ENCODE assay signal across 14 mouse cellular contexts in genomic region chr11:121559527-121560293, GRCm38 (mm10). TPM values are rescaled to one million over a fixed set of nuclear protein-coding genes. Genes with fewer than 3 reads are reported as not detected.
DNase-seq lines count a peak whose midpoint lies in the region; ATAC-seq and TF ChIP-seq lines count a peak whose summit lies in the region.
"Had no signal": no experiment of that assay in that cellular context is flagged by ENCODE, and none has a peak within 500 bp of the region (broad histone marks: within the 10 kb centered on the region; RNA-seq: fewer than 3 reads in every experiment).

No protein-coding gene starts in this region.

- H3K27ac ChIP-seq in neural tube, embryonic 15.5 days (replicated peaks) = no peak overlapping the region
- no peak overlapping the region for H3K27ac ChIP-seq in hindbrain, postnatal 0 days
- H3K27ac ChIP-seq: heart, embryonic 13.5 days; hindbrain, embryonic 15.5 days; midbrain, embryonic 12.5 days had no signal

- H3K9me3 ChIP-seq in neural tube, embryonic 15.5 days (replicated peaks) = no peaks in the 10 kb centered on the region
- H3K9me3 ChIP-seq in hindbrain, postnatal 0 days (ENCODE audit: low read length) = no peaks in the 10 kb centered on the region
- H3K9me3 ChIP-seq: heart, embryonic 13.5 days; hindbrain, embryonic 15.5 days; midbrain, embryonic 12.5 days had no signal

- no peaks in the 10 kb centered on the region for H3K4me1 ChIP-seq in neural tube, embryonic 15.5 days
- H3K4me1 ChIP-seq in hindbrain, postnatal 0 days (ENCODE audit: insufficient read depth, low read length) = no peaks in the 10 kb centered on the region
- H3K4me1 ChIP-seq: heart, embryonic 13.5 days; hindbrain, embryonic 15.5 days; midbrain, embryonic 12.5 days had no signal

- WGBS in neural tube, embryonic 15.5 days = 89% methylated on average over 4 of the region's 4 CpGs
- 89% methylated on average over 4 of the region's 4 CpGs for WGBS in hindbrain, postnatal 0 days

- no peaks in the 10 kb centered on the region for H3K27me3 ChIP-seq in neural tube, embryonic 15.5 days (replicated peaks)
- no peaks in the 10 kb centered on the region for H3K27me3 ChIP-seq in hindbrain, postnatal 0 days (ENCODE audit: insufficient read depth, low read length)
- H3K27me3 ChIP-seq: heart, embryonic 13.5 days; hindbrain, embryonic 15.5 days; midbrain, embryonic 12.5 days had no signal

- peaks cover 12% of the 10 kb centered on the region; the same call in 1 of the 2 replicates for H3K36me3 ChIP-seq in neural tube, embryonic 15.5 days
- no peaks in the 10 kb centered on the region; the same call in 1 of the 2 replicates for H3K36me3 ChIP-seq in hindbrain, postnatal 0 days (ENCODE audit: insufficient read depth, low read length)
- H3K36me3 ChIP-seq: midbrain, embryonic 12.5 days had no signal

- no peak overlapping the region for H3K4me2 ChIP-seq in neural tube, embryonic 15.5 days
- H3K4me2 ChIP-seq in hindbrain, postnatal 0 days (ENCODE audit: low read depth, low read length) = no peak overlapping the region
- H3K4me2 ChIP-seq: heart, embryonic 13.5 days; hindbrain, embryonic 15.5 days; midbrain, embryonic 12.5 days had no signal

- TF ChIP-seq CTCF in hindbrain, postnatal 0 days (IDR thresholded peaks at IDR 0.05; ENCODE audit: low read depth) = no peak

- no peak overlapping the region for H3K9ac ChIP-seq in neural tube, embryonic 15.5 days (replicated peaks)
- no peak overlapping the region for H3K9ac ChIP-seq in hindbrain, postnatal 0 days (replicated peaks; ENCODE audit: low read length)
- H3K9ac ChIP-seq: heart, embryonic 13.5 days; hindbrain, embryonic 15.5 days; midbrain, embryonic 12.5 days had no signal

- DNase-seq in neural tube, embryonic 10.5 days (ENCODE audit: extremely low spot score, low spot score) = peak; percentile 7
- peak; percentile 84 for DNase-seq in induced T-regulatory cell, adult 2 months (ENCODE audit: low read depth)
- DNase-seq in thymus, postnatal 36 days = peak; percentile 76 to 84
- no peak for DNase-seq in layer of hippocampus, adult 9-11 months
- no peak for DNase-seq in urinary bladder, postnatal 10 days (ENCODE audit: low spot score)
- DNase-seq in hindbrain, postnatal 0 days (ENCODE audit: low spot score) = no peak
- DNase-seq: cerebellum, postnatal 14 days; kidney, postnatal 14 days; lung, adult 2 months had no signal

- no peak overlapping the region for H3K4me3 ChIP-seq in neural tube, embryonic 15.5 days (replicated peaks)
- no peak overlapping the region for H3K4me3 ChIP-seq in hindbrain, postnatal 0 days (ENCODE audit: low read length)
- H3K4me3 ChIP-seq: heart, embryonic 13.5 days; hindbrain, embryonic 15.5 days; midbrain, embryonic 12.5 days had no signal

- no peak for ATAC-seq in neural tube, embryonic 15.5 days (ENCODE audit: low FRiP score)
- peak; percentile 93 for ATAC-seq in megakaryocyte-erythroid progenitor cell, adult 5-6 weeks (replicated peaks; ENCODE audit: low FRiP score, low TSS enrichment, poor library complexity, severe bottlenecking)
- no peak for ATAC-seq in hindbrain, postnatal 0 days

RNA-seq across cellular contexts. Expression of gene Zfp750, which starts 40.6 kb away (rescaled TPM):
- polyA plus RNA-seq in neural tube, embryonic 15.5 days (2015; fragmentation: Nextera tagmentation; extraction: Ambion mirVana) = 0.40 and 0.79 TPM in 2 replicates
- not detected in 2 replicates for total RNA-seq in megakaryocyte-erythroid progenitor cell, adult 5-6 weeks (2014; fragmentation: Nextera tagmentation)
- total RNA-seq in megakaryocyte-erythroid progenitor cell, adult 5-6 weeks (2017) = 0.66 TPM in 1 of 2 replicates, not detected in the other
- total RNA-seq in hindbrain, postnatal 0 days (2014; rRNA removed) = 0.05 TPM in 1 of 2 replicates, not detected in the other
- 0.18 and 0.21 TPM in 2 replicates for polyA plus RNA-seq in hindbrain, postnatal 0 days (2015; fragmentation: Nextera tagmentation; extraction: Ambion mirVana)

Comparison
In these comparisons a context has a peak if more than half of its experiments do, and no peak if none do; other contexts are left out.
1. DNase-seq: peak in neural tube, embryonic 10.5 days (single experiment), induced T-regulatory cell, adult 2 months (single experiment) and thymus, postnatal 36 days (2 of 2); none in layer of hippocampus, adult 9-11 months (single experiment), urinary bladder, postnatal 10 days (single experiment) and hindbrain, postnatal 0 days (single experiment).